Mouse (Mus musculus) cerebellum, postnatal 10 days (tissue): ENCODE data around the gene BC034090.
"Not testable (repeated sequence)": the region's sequence is repeated elsewhere in the genome, so short reads cannot be mapped to it uniquely, and the experiment has no call there.

Experiments
- DNase-seq, 2 experiments: peaks; one replicate each; pipeline ENCODE4 v3.0.0; 2021; ENCODE audit warnings: mixed read lengths in 2 of 2

The BC034090 gene

DNA sequence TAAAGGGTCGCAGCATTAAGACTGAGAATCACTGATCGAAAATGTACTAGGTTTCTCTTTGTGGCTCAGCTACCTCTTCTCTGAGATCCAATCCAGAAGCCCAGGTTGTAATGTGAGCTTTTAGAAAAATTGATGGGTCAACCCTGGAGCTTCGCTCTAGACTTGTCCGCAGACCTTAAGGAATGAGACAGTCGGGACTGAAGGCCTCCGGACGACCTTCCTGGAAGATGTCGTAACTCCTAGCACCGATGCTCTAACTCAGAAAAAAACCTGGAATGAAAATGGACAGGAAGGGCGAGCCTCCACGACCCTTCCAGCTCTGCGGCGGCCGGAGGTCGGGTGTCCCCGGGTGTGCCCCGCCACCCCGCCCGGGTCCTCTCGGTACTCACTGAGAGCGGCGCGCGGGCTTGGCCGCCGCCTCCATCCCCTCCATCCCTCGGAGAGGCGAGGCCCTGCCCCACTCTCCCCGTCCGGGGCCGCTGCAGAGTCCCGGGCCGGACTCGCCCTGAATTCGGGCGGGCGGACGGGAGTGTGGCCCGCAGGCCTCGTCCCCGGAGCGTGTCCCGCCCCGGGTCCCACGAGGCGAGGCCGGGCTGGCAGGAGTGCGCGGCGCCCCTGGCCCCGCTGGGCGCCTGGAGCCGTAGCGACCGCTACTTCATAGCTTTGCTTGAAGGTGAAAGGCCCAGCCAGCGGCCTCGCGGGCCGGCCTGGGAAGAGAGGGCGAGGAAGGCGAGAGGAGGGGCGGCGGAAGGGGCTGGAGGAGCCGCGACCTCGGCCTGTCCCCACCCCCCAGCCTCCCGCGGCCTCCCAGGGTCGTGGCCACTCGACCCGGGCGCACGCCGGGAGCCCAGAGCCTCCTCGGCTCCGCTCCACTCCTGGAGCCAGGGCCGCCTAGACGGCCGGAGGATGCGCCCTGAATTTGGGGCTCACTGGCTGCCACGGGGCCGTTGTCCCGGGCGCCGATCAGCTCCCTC, at the start of gene BC034090:
TSS of gene BC034090 (minus strand) at position 648 of the 974 bp plus-strand sequence.
- DNase-seq: peak; percentile 61 to 65

DNA sequence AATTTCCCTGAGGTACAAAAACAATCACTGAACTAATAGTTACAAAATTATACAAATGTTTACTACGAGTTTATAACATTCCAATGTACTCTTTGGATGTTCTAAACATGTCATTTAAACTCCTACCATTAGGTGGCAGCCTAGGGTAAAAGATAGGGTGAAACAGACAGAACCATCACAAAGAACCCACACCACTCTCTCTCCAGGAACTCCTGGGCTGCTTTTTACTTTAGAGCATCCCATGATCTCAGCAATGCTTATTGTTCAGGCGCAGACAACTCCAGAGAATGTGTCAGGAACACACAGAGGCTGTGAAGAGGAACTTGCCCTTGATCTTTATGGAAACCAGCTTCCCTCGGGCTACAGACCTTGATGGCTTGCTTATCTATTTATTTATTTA, 49.2 kb upstream of the BC034090 start:
- peak; percentile 72 to 94 for DNase-seq

DNA sequence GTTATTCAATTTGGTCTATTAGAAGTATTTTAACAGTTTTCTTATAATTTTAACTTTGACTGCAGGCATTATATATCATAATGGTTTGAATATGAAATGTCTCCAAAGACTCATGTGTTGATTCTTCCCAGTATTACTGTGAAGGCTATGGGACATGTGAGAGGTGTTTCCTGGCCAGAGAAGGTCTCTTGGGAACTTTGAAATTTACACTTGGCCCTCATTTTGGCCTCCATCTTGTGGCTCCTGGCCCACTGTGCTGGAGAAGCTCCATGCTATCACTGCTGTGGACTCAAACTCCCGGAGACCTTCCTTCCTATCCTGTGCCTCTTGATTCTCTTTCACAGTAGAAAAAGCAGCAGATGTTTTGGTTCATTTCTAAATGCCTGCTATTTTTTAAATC, 45.2 kb upstream of the BC034090 start:
- peak; percentile 46 to 52 for DNase-seq

DNA sequence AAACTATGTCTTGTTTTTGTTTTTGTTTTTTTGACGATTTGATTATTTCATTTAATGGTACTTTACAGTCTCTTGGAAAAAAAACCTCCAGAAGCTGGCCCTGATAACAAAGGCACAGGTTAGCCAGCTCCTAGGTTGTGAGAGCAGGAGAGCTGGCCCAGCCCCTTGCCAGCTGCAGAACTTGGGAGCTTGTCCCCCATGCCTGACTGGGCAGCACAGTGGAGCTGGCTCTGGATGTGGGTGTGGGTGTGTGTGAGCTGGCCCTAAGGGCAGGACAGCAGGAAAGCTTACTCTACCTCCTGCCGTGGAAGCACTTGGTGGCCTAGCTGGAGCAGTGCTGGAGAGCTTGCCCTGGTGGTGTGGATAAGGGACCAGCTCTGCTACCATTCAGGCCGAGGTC, 43.8 kb upstream of the BC034090 start:
- no peak for DNase-seq

DNA sequence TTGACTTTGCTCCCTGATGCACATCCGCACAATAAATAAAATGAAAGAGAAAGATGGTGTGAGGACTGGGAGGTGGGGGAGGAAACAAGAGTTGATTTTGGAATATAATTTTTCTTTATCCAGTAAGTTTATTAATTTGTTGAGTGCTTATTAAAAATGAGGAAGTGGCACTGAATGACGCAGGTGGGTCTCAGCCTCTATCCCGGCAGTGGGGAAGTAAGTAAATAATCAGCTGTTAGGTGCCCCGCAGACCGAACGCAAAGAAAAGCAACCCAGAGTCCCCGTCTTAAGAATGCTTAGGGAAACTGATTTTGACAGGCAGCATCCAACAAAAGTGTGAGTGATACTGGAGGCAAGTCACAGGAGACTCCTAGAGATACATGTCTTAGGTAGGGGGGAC, 39.6 kb upstream of the BC034090 start:
- DNase-seq: no peak

DNA sequence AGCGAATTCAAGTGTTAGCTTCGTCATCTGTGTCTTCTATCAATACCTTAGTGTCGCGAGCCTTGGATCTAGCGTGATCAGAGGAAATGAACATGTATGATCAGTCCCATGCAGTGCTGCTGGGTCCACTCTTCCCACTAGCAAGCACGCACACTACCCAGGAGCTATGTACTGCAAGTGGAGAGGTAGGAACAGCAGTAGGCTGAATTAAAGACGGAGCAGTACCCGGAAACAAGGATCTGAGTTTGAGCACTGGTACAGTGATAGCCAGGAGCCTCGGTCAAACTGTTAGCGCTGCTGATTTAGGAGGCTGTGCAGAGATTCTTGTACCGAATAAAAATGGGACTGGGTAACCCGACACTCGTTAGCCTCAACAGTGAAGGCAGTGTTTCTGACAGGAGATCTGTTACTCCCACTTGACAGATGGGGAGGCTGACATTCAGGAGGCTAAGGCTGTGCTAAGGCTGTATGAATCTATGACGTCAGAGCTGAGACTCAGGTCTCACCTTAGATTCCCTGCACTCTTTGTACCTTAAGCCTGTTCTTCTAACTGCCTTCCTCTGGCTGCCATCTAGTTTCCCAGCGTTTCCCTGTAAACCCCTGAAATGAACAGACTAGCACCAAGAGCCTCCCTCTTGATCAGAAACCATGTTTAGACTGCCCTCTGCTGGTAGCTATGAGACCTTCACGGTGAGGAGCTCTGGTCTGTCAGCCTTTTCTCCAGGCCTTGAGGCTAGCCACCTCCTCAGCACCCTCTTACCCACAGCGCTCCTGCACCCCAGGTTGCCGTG, 37.0 kb upstream of the BC034090 start:
- DNase-seq: peak; percentile 87 to 91

DNA sequence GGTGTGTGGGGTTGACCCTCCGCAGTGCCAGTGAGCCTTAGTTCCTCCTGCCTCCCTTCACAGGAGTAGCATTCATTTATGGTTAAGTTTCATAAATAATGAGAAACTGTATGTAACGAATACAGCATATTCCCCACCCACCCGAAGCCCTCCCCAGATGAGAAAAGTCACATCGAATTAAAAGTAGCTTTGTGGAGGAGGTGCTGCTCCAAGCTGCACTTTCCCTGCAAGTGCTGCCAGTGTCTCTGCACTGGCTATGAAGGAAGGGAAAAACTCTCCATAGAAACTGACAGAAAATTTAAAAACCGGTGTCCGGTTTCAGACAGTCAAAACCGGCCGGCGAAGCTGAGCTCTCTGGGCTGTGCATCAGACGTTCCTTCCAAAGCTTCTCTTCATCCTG, 36.1 kb upstream of the BC034090 start:
- DNase-seq: no peak

DNA sequence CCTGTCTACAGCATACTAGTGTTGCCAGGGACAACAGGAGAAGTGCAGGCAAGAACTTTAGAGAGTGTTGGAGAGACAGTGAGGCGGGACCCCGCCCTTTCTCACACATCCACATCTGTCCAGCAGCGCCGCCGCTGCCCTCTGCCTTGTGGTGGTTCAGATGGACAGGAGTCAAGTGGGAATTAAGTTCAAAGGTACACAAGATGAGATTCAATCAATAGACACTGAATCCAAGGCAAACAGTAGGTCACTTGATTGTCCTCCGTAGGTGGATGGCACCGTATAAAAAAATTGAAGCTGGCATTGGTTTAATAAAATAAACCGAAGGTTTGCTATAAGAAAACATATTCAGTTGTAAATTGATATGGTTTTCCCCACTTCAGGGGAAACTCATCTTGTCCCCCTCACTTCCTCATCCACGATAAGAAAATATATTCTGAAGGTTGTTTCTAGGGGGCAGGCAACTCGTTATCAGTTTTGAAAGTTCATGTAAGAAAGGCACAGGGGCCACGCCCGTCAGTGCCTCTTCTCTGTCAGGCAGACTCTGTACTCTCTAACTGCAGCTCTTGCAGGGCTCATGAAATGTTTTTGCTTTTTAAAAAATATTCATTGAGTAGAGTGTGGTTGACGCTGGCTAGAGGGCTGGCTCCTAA, 32.3 kb upstream of the BC034090 start:
- DNase-seq: no peak

DNA sequence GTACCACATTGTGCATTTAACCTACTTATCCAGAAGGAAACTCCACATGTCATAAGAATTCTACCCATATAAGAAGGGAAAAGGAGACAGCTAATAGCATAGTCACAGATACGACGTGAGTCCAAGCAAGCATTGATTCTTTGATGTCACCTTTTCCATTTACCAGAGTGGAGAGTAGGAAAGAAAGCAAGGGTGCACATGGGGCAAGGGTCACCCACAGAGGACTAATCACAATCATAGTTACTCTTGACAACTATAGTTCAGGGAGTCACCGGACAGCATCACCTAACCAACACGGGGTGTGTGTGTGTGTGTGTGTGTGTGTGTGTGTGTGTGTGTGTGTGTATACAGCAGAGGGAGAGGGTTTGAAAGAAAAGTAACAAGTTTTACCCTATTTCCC, 31.5 kb upstream of the BC034090 start:
- DNase-seq: no peak

DNA sequence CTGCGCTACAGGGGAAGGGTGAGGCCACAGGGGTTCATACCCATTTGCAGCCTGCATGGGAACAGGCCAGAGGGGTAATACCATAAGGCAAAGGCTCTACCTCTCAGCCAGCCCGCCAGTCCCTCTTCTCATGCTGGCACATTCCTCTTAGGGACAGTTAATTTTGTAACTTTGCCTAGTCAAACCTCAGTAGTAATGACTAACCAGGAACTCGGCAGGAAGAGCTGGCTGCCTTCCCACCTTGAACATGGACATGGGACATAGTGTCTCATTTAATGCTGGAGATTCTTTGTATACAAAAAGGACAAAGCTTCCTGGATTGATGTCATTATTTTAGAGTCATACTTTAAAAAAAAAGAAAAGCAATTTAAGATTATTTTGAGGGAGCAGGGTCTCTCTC, 30.7 kb upstream of the BC034090 start:
- peak; percentile 44 to 57 for DNase-seq

DNA sequence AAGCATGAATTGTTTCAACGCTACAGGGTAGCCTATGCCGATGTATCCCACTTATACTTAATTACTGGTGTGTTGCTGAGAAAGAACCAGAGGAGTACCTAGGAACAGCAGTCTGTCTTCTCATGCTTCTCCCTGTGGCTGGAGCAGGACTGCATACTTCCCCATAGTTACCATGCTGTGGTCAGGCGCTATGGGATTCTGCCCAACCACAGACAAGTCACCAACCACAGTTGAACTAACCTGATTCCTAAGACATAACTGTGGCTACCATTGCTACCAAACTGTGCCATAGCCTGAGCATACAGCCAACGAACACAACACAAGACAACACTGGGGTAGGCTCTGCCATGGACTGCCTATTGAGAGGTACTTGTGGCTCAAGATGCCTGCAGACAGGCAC, 28.7 kb upstream of the BC034090 start:
- DNase-seq: no peak

DNA sequence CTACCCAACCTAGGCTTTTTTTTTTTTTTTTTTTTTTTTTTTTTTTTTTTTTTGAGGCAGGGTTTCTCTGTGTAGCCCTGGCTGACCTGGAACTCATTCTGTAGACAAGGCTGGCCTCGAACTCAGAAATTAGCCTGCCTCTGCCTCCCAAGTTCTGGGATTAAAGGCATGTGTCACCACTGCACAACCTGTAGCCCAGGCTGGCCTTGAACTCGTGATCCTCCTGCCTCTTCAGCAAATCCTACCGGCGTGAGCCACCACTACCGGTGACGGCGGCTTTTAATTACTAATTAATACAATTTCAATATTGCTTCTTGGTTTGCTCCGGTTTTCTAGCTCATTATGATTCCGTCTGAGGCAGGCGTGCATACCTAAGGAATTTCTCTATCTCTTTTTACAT, 18.3 kb upstream of the BC034090 start:
- not testable (repeated sequence) for DNase-seq

DNA sequence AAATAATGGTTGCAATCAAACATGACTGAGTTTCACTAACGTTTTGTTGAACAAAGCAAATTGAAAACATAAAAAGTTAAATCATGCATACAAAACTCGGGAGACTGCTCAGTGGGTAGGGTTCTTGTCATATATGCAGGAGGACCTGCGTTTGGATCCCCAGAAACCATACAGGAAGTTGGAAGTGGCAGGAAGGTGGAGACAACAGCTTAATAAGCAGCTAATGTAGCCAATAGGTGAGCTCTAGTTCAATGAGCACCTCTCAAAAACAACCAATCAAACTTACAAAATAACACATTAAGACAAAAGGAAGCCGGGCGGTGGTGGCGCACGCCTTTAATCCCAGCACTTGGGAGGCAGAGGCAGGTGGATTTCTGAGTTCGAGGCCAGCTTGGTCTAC, 10.1 kb upstream of the BC034090 start:
- DNase-seq: no peak

DNA sequence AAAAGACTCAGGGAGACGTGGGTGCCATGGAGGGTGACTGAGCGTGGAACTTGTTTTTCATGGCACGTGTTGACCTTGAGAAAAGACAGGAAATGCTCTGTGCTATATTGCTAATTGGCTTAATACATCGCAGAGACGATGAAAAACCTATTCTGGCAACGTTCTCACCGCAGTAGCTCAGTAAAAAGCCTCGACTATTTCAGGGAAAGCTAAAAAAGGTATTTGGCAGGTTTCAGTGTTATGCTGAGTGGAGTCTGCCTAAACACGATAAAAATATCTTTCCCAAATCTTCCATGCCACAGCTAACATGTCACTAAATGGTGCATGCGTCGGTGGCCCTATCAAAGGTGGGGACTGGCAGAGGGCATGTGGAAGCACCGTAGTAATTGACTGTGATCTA, 8.9 kb upstream of the BC034090 start:
- no peak for DNase-seq

DNA sequence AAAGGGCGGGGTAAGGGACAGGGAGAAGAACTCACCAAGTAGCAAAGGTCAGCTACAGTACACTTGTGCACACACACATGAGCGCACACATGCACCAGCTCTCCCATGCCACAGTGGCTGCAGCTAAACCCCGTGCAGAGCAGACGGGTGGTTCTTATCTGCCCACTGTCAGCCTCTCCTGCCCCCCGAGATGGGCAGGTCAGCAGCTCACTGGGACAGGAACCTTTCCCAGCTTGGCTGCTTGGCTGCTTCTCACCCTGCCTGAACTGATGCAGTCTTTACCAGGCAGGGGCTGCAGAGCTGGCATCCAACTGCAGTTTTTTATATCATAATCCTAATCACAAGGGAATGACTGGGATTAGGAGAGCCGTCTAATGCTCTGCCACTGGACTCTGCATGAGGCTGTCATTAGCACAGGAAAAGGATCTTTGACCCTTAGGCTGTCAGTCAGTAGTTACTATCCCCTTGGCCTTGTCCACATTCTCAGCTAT, 8.4 kb upstream of the BC034090 start:
- no peak for DNase-seq

DNA sequence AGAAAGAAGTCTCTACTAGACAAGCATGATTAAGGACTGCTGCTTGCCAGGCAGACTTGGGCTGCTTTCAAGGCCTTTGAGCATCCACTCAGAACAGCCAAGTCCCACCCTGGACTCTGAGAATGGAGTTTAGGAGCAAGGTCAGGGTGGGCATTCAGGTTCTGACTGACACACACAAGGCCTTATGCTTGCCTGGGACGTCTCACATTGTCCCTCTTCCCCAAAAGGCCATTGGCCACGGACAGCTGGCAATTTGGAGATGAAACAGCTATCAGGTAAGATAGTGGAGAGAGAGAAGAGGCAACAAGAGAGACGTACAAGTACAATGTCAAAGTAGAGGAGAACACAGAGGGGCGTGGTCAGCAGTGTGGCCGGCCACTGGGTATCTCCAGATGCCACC, 7.4 kb upstream of the BC034090 start:
- no peak for DNase-seq

DNA sequence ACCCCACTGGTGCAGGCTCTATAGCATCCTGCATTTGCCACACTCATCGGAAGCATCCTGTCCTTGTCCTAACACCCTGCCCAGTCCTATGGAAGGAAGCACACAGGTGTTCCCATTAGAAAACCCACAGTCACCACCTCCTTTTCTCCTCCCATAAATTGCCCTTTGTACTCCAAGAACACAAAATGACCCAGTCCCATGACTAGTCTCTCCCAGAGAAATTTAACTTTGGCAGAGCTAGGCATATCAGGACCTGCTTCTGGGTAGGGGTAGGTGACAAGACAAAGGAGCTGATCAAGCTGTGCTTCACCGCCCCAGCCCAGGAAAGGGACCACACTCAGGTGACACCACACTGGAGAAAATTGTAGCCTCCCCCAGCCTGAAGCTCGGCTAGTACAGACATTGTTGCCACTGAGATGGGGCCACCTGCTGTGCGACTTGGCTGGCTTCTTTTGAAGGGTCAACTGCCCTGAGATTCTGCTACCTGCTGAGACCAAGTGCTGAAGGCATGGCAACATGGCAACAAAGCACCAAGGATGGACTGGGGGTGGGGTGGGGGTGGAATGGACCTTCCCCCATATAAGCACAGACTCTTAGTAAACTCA, 6.4 kb upstream of the BC034090 start:
- peak; percentile 30 to 57 for DNase-seq

DNA sequence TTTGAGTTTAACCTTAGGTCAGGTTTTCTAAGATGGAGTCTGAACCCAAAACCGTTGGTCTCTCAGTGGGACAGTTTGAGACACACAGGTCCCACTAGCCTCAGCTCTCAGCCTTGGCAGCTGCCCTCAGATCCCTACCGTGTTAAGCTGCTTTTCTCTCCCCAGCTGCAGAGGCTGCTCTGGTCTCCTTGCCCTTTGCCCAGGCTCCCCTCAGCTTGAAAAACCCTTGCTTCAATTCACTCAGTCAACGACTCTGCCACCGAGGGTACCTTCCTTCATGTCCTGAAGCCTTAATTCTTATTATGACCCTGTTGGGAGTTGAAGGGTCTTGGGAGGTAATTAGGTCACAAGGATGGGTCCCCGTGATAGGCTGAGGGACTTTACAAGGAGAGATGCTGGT, 5.7 kb upstream of the BC034090 start:
- no peak for DNase-seq

DNA sequence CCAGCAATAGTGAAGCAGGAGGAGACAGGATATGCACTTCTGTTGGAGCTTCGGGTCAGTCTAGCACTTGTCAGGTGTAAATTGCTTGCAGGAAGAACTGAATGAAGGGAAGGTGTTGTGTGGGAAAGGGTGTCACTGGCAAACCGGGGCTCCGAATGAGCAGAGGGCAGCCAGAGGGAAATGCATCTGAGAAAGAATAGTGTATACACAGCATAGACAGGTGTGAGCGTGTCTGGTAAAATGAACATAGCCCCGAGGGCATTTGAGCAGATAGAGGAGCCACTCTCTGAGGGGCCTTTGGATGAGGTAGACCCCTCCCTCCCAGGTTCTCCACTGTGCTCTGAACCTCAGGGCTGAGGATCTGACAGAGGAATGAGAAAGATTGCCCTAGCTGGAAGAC, 3.8 kb upstream of the BC034090 start:
- no peak for DNase-seq

DNA sequence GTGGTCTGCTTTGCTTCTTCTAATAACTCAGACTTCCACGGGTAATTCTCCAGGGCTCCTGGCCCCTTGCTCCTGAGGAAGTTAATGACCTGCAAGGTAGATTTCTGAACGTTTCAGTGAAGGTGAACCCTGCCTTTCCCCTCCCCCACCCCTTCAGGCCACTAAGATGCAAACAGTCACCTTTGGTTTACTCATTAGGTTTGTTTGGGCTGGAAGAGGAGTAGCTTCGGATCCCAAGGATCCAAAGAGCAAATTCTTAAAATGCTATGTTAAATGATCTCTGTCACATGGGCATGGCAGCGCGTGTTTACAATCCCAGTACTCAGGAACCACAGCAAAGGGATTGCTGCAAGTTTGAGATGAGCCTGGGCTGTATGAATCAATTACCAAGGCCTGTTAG, 3.2 kb upstream of the BC034090 start:
- no peak for DNase-seq

DNA sequence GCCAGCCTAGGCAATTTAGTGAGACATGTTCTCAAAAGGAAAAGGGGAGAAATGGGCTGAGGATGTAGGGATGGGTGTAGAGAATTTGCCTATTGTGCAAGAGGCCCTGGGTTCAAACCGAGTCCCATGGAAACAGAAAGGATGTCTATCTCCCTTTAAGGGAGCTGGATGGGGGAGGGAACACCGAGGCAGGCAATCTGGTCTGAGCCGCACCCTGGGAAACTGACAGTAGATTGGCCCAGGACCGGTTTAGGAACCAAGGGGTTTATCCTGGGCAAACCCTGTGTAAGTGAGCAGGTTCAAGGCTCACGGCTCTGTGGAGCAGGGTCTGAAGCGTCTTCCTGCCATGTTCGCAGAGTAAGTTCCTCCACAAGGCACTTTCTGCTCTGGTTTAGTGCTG, 1.3 kb upstream of the BC034090 start:
- peak in 1 of 2 experiments; percentile 16 for DNase-seq

DNA sequence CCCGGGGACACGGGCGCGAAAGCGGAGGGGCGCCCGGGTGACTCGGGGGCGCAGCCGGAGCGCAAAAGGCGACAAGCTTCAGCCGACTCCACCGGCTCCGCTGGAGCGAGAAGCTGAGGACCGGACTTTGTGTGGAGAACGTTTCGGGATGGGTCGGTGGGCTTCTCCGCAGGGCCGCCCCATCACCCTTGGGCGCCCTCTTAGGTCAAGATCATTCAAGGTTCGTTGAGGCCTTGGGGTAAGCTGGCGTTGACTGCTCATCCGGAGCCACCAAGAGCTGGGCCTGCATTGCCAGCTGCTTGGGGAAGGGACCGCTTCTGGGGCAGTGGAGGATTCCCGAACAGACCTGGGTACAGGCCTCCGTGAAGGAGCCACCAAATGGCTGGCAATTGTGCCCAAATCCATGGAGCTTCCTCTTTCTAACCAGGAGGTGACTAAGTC, 547 bp upstream of the BC034090 start:
- DNase-seq: peak in 1 of 2 experiments; percentile 42

DNA sequence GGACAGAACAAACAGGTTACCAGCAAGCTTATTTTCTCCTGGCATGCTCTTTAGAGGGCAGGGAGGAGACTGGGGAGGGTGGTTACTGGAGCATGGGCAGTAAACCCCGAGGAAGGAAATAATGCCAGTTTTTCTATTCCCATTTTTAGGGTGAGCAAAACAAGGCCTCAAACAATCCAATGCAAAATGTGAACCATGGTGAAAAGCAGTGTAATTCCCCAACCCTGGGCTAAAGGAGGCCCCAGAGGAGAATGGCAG, 1.8 kb downstream of the BC034090 start:
- peak in 1 of 2 experiments; percentile 9 for DNase-seq
